Comparison of ENCODE assay signal across 8 mouse cellular contexts in genomic region chr5:12383133-12383959, GRCm38 (mm10). TPM values are rescaled to one million over a fixed set of nuclear protein-coding genes. Genes with fewer than 3 reads are reported as not detected.
A peak's percentile ranks its signal among the peaks of the same experiment; 100 is the strongest.
DNase-seq lines count a peak whose midpoint lies in the region; ATAC-seq and TF ChIP-seq lines count a peak whose summit lies in the region.

Gene Sema3d (plus strand): TSS chr5:12383385.

- no peaks in the 10 kb centered on the region for H3K36me3 ChIP-seq in embryonic facial prominence, embryonic 13.5 days
- no peaks in the 10 kb centered on the region for H3K36me3 ChIP-seq in limb, embryonic 10.5 days
- no peaks in the 10 kb centered on the region for H3K36me3 ChIP-seq in midbrain, embryonic 10.5 days
- H3K36me3 ChIP-seq in small intestine, adult 2 months (ENCODE audit: control insufficient read depth, insufficient read depth, low read length), result no peaks in the 10 kb centered on the region

- H3K4me3 ChIP-seq in bone marrow, adult 2 months (replicated peaks; ENCODE audit: control insufficient read depth, low read depth, low read length), result no peak within 1 kb of the TSS
- peak within 1 kb of the TSS; percentile 66 for H3K4me3 ChIP-seq in embryonic facial prominence, embryonic 13.5 days
- H3K4me3 ChIP-seq in limb, embryonic 10.5 days, result peak within 1 kb of the TSS; percentile 60
- peak within 1 kb of the TSS; percentile 61 for H3K4me3 ChIP-seq in midbrain, embryonic 10.5 days
- peak within 1 kb of the TSS; percentile 57 for H3K4me3 ChIP-seq in small intestine, adult 2 months (ENCODE audit: low read depth, low read length)

- 0 out of 2 replicates have a peak, but pooled peaks have one; percentile 7 for TF ChIP-seq CTCF in bone marrow, adult 2 months (IDR thresholded peaks at IDR 0.05; ENCODE audit: control insufficient read depth, insufficient read depth, low read length)
- TF ChIP-seq CTCF in small intestine, adult 2 months (IDR thresholded peaks at IDR 0.05; ENCODE audit: extremely low read depth, insufficient read length, insufficient replicate concordance, low read depth, low read length), result peak; percentile 31; the same call in 1 of the 2 replicates

- ATAC-seq in embryonic facial prominence, embryonic 13.5 days (ENCODE audit: insufficient number of reproducible peaks, insufficient read depth, low FRiP score, low TSS enrichment, low read depth), result peak; percentile 85

- peak; percentile 30 to 54 for DNase-seq in heart, adult 9 months (ENCODE audit: low spot score in 2 of 2)
- DNase-seq in kidney, adult 8-10 months, result peak; percentile 19 to 48
- DNase-seq in limb, embryonic 10.5 days (ENCODE audit: low spot score), result peak; percentile 84
- DNase-seq in midbrain, embryonic 10.5 days (ENCODE audit: low spot score), result peak; percentile 84
- no peak for DNase-seq in adipocyte (ENCODE audit: low spot score)

- no peaks in the 10 kb centered on the region for H3K4me1 ChIP-seq in bone marrow, adult 2 months (ENCODE audit: control insufficient read depth, insufficient read depth, low read length)
- peaks cover 14% of the 10 kb centered on the region; the same call in 1 of the 2 replicates for H3K4me1 ChIP-seq in embryonic facial prominence, embryonic 13.5 days
- H3K4me1 ChIP-seq in limb, embryonic 10.5 days, result peaks cover 10% of the 10 kb centered on the region; the same call in 1 of the 2 replicates
- peaks cover 12% of the 10 kb centered on the region for H3K4me1 ChIP-seq in midbrain, embryonic 10.5 days
- no peaks in the 10 kb centered on the region for H3K4me1 ChIP-seq in small intestine, adult 2 months (ENCODE audit: control insufficient read depth, insufficient read depth, insufficient read length, low read length)

- H3K27ac ChIP-seq in bone marrow, adult 2 months (ENCODE audit: control insufficient read depth, insufficient read depth, low read depth, low read length, poor library complexity), result no peak within 1 kb of the TSS; the same call in 1 of the 2 replicates
- H3K27ac ChIP-seq in embryonic facial prominence, embryonic 13.5 days, result peak within 1 kb of the TSS; percentile 51
- peak within 1 kb of the TSS; percentile 77 for H3K27ac ChIP-seq in limb, embryonic 10.5 days
- H3K27ac ChIP-seq in midbrain, embryonic 10.5 days (replicated peaks), result peak within 1 kb of the TSS; percentile 7
- no peak within 1 kb of the TSS for H3K27ac ChIP-seq in small intestine, adult 2 months (ENCODE audit: insufficient read depth, low read depth, low read length)

- peak within 1 kb of the TSS; percentile 80 for H3K9ac ChIP-seq in embryonic facial prominence, embryonic 13.5 days

- peaks cover 14% of the 10 kb centered on the region for H3K27me3 ChIP-seq in embryonic facial prominence, embryonic 13.5 days
- H3K27me3 ChIP-seq in limb, embryonic 10.5 days (ENCODE audit: low read depth, poor library complexity, severe bottlenecking), result peaks cover 34% of the 10 kb centered on the region
- peaks cover 39% of the 10 kb centered on the region for H3K27me3 ChIP-seq in midbrain, embryonic 10.5 days (ENCODE audit: low read depth, poor library complexity, severe bottlenecking)
- H3K27me3 ChIP-seq in small intestine, adult 2 months (ENCODE audit: control insufficient read depth, insufficient read depth, low read length), result no peaks in the 10 kb centered on the region

- H3K9me3 ChIP-seq in embryonic facial prominence, embryonic 13.5 days, result no peaks in the 10 kb centered on the region
- no peaks in the 10 kb centered on the region for H3K9me3 ChIP-seq in limb, embryonic 10.5 days (replicated peaks)
- no peaks in the 10 kb centered on the region for H3K9me3 ChIP-seq in midbrain, embryonic 10.5 days (replicated peaks)

- TF ChIP-seq POLR2A in bone marrow, adult 2 months (IDR thresholded peaks at IDR 0.05; ENCODE audit: borderline replicate concordance, control insufficient read depth, low read depth, low read length), result no peak
- no peak for TF ChIP-seq POLR2A in small intestine, adult 2 months (IDR thresholded peaks at IDR 0.05; ENCODE audit: low read depth, low read length)

- 1% methylated on average over 49 of the region's 49 CpGs for WGBS in bone marrow, adult 2 months
- 0% methylated on average over 49 of the region's 49 CpGs for WGBS in embryonic facial prominence, embryonic 13.5 days
- under 1% methylated on average over 49 of the region's 49 CpGs for WGBS in limb, embryonic 10.5 days
- under 1% methylated on average over 49 of the region's 49 CpGs for WGBS in midbrain, embryonic 10.5 days
- 4% methylated on average over 49 of the region's 49 CpGs for WGBS in small intestine, adult 2 months

- peak within 1 kb of the TSS; percentile 83 for H3K4me2 ChIP-seq in embryonic facial prominence, embryonic 13.5 days

RNA-seq across cellular contexts. Expression of gene Sema3d, which starts in this region (rescaled TPM):
- not detected in 2 replicates for polyA plus RNA-seq in bone marrow, adult 2 months (2011; ENCODE audit: insufficient read depth, insufficient read length, low replicate concordance, missing spikeins)
- polyA plus RNA-seq in embryonic facial prominence, embryonic 13.5 days (2015; fragmentation: Nextera tagmentation; extraction: Ambion mirVana), result 26.0 and 30.4 TPM in 2 replicates
- 3.2 and 7.0 TPM in 2 replicates for polyA plus RNA-seq in limb, embryonic 10.5 days (2016; fragmentation: Nextera tagmentation; extraction: Ambion mirVana)
- 1.9 and 2.1 TPM in 2 replicates for polyA plus RNA-seq in midbrain, embryonic 10.5 days (2016; fragmentation: Nextera tagmentation; extraction: Ambion mirVana)
- 0.19 and 0.20 TPM in 2 replicates for polyA plus RNA-seq in small intestine, adult 2 months (2012; rRNA removed)

Comparison
In these comparisons a context has a peak if more than half of its experiments do, and no peak if none do; other contexts are left out.
1. H3K27ac ChIP-seq: peak in embryonic facial prominence, embryonic 13.5 days (single experiment), limb, embryonic 10.5 days (single experiment) and midbrain, embryonic 10.5 days (single experiment); none in bone marrow, adult 2 months (single experiment) and small intestine, adult 2 months (single experiment).